Mouse (Mus musculus): ENCODE measurements at regions not wholly inside any gene's neighbourhood (a gene's known extent, or its start where the extent isn't known, plus 50 kb on each side); places are given as distances from the start of the nearest gene placed in this dataset.

GRCm38 (mm10) chr4:99565401-99565800 is 90.7 kb upstream of the Foxd3 start:
- no peak for TF ChIP-seq CTCF (IDR thresholded peaks at IDR 0.05; ENCODE audit: borderline replicate concordance, extremely low read depth, insufficient read depth, insufficient read length)
- TF ChIP-seq POLR2A (IDR thresholded peaks at IDR 0.05; ENCODE audit: borderline replicate concordance, extremely low read depth, insufficient read depth, insufficient read length, poor library complexity, severe bottlenecking), result no peak

Data from brain, embryonic 14.5 days (tissue).